Mouse (Mus musculus): ENCODE measurements around the gene Ubxn1. TPM values are rescaled to one million over a fixed set of nuclear protein-coding genes. Genes with fewer than 3 reads are reported as not detected.

Ubxn1 gene
- polyA plus RNA-seq, 1 experiment from 2014 or later = 167 TPM

- Histone ChIP-seq H3K27me3 (replicated peaks) (no peaks in the 10 kb centered on the region), H3K9me3 (no peaks in the 10 kb centered on the region), H3K4me1 (replicated peaks) (no peaks in the 10 kb centered on the region; the same call in 1 of the 2 replicates), H3K4me2 (replicated peaks) (no peak overlapping the region), H3K4me3 (replicated peaks) (no peak overlapping the region), H3K27ac (no peak overlapping the region), H3K36me3 (peaks cover 25% of the 10 kb centered on the region), H3K9ac (no peak overlapping the region)
- 89% methylated on average over 3 of the region's 3 CpGs for WGBS
- no peak for ATAC-seq
These were observed 47.7 kb downstream of the Ubxn1 start for GRCm38 (mm10) chr19:8919000-8919399.

DNA sequence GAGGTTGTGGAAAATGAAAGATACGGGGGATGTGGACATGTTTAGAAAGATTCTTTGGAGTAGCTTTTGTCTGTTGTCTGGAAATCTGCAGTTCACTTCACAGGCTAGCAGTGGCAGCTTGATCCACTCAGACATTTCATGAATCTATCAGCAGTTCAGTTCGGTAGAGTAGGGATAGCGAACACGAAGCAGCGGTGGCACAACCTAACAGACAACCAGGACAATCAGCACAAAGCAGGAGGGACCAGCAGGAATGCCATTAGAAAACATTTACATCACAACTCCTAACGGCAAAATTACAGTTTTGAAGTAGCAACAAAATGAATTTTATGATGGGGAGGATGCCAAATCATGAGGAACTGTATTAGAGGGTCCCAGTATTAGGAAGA, 48.4 kb downstream of the Ubxn1 start:
- no peak for ATAC-seq
- Histone ChIP-seq H3K27ac (peak overlapping the region; percentile 92), H3K4me1 (replicated peaks) (no peaks in the 10 kb centered on the region; the same call in 1 of the 2 replicates), H3K4me2 (replicated peaks) (peak overlapping the region; percentile 75), H3K36me3 (peaks cover 19% of the 10 kb centered on the region), H3K9ac (0 out of 2 replicates have a peak overlapping the region, but pooled peaks have one; percentile 85), H3K4me3 (replicated peaks) (no peak overlapping the region; the same call in 1 of the 2 replicates), H3K27me3 (replicated peaks) (no peaks in the 10 kb centered on the region), H3K9me3 (no peaks in the 10 kb centered on the region)
- WGBS = 65% methylated on average over 6 of the region's 6 CpGs

GRCm38 (mm10) chr19:8920073-8920736, 48.9 kb downstream of the Ubxn1 start, which contains the start of gene B3gat3:
B3gat3 (plus strand) TSS chr19:8920374.
- H3K9me3 ChIP-seq = no peaks in the 10 kb centered on the region
- peaks cover 15% of the 10 kb centered on the region for H3K36me3 ChIP-seq
- no peaks in the 10 kb centered on the region for H3K27me3 ChIP-seq (replicated peaks)
- WGBS = 2% methylated on average over 49 of the region's 50 CpGs
- ATAC-seq = peak; percentile 98
- H3K9ac ChIP-seq = peak within 1 kb of the TSS; percentile 85
- no peaks in the 10 kb centered on the region; the same call in 1 of the 2 replicates for H3K4me1 ChIP-seq (replicated peaks)
- peak within 1 kb of the TSS; percentile 87 for H3K4me3 ChIP-seq (replicated peaks)
- peak within 1 kb of the TSS; percentile 75 for H3K4me2 ChIP-seq (replicated peaks)
- peak within 1 kb of the TSS; percentile 92 for H3K27ac ChIP-seq

DNA sequence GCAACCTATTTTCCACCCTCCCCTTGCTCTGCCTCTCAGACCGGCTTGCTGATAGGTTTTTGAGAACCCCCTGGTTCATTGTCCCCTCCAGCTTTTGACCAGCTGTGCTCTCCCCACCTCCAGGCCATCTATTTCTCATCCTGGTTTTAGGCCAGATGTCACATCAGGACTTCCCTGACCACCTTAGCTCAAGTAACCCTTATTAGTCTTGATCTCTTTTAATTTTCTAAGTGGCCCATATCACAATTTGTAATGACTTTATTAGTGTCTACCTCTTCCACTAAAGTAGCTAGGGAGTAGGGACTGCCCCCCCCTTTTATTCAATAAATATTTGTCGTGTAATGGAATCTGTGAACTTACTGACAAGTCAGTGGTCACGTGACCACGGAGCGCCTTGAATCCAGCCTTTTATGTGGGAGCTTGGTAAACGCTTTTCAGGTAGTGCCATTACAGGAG, 49.6 kb downstream of the Ubxn1 start:
- WGBS = 1% methylated on average over 6 of the region's 6 CpGs
- peak; percentile 7 for ATAC-seq
- no peaks in the 10 kb centered on the region for H3K9me3 ChIP-seq
- H3K27me3 ChIP-seq (replicated peaks) = no peaks in the 10 kb centered on the region
- H3K9ac ChIP-seq = peak overlapping the region; percentile 85
- H3K4me3 ChIP-seq (replicated peaks) = peak overlapping the region; percentile 87
- peak overlapping the region; percentile 75 for H3K4me2 ChIP-seq (replicated peaks)
- H3K27ac ChIP-seq = peak overlapping the region; percentile 92
- peaks cover 13% of the 10 kb centered on the region for H3K36me3 ChIP-seq
- H3K4me1 ChIP-seq (replicated peaks) = no peaks in the 10 kb centered on the region; the same call in 1 of the 2 replicates

DNA sequence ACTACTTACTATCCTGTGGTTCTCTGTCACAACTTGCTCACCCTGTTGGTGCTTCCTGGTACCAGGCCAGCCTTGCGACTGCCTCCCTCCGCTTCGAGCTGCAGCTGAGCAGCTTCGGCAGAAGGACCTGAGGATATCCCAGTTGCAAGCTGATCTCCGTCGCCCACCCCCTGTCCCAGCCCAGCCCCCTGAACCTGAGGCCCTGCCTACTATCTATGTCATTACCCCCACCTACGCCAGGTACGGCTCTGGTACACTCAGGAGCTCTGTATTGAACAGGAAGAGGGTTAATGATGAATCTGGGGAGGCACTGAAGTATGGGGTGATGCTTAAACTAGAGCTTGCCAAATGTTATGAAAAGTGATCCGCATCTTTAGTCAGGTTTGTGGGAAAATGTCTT, 50.4 kb downstream of the Ubxn1 start:
- H3K4me3 ChIP-seq (replicated peaks) = 0 out of 2 replicates have a peak overlapping the region, but pooled peaks have one; percentile 87
- H3K36me3 ChIP-seq = 0 out of 2 replicates have a peak, but pooled peaks cover 7% of the 10 kb centered on the region
- no peaks in the 10 kb centered on the region for H3K27me3 ChIP-seq (replicated peaks)
- no peak for ATAC-seq
- H3K27ac ChIP-seq = no peak overlapping the region
- H3K9me3 ChIP-seq = no peaks in the 10 kb centered on the region
- 0 out of 2 replicates have a peak overlapping the region, but pooled peaks have one; percentile 34 for H3K9ac ChIP-seq
- WGBS = 75% methylated on average over 9 of the region's 9 CpGs
- peak overlapping the region; percentile 75 for H3K4me2 ChIP-seq (replicated peaks)
- no peaks in the 10 kb centered on the region; the same call in 1 of the 2 replicates for H3K4me1 ChIP-seq (replicated peaks)

Other genes starting within 250 kb of the Ubxn1 start
- 0.64 and 1.1 TPM in 2 replicates for gene Chrm1, start 207.7 kb upstream of the Ubxn1 start, polyA plus RNA-seq (2015; fragmentation: Nextera tagmentation; extraction: Ambion mirVana)
- gene Slc3a2, start 148.1 kb upstream of the Ubxn1 start, polyA plus RNA-seq (2015; fragmentation: Nextera tagmentation; extraction: Ambion mirVana) = 161 and 163 TPM in 2 replicates
- gene Wdr74, start 135.7 kb upstream of the Ubxn1 start, polyA plus RNA-seq (2015; fragmentation: Nextera tagmentation; extraction: Ambion mirVana) = 77.3 and 88.5 TPM in 2 replicates
- 1.8 TPM in 2 replicates for gene 1700092M07Rik, start 130.8 kb upstream of the Ubxn1 start, polyA plus RNA-seq (2015; fragmentation: Nextera tagmentation; extraction: Ambion mirVana)
- gene Stx5a, start 130.1 kb upstream of the Ubxn1 start, polyA plus RNA-seq (2015; fragmentation: Nextera tagmentation; extraction: Ambion mirVana) = 119 and 121 TPM in 2 replicates
- 143 and 146 TPM in 2 replicates for gene Nxf1, start 114.4 kb upstream of the Ubxn1 start, polyA plus RNA-seq (2015; fragmentation: Nextera tagmentation; extraction: Ambion mirVana)
- gene Tmem223, start 100.5 kb upstream of the Ubxn1 start, polyA plus RNA-seq (2015; fragmentation: Nextera tagmentation; extraction: Ambion mirVana) = 164 and 177 TPM in 2 replicates
- 90.4 and 102 TPM in 2 replicates for gene Tmem179b, start 97.0 kb upstream of the Ubxn1 start, polyA plus RNA-seq (2015; fragmentation: Nextera tagmentation; extraction: Ambion mirVana)
- gene Taf6l, start 85.1 kb upstream of the Ubxn1 start, polyA plus RNA-seq (2015; fragmentation: Nextera tagmentation; extraction: Ambion mirVana) = 25.2 and 26.9 TPM in 2 replicates
- 137 and 147 TPM in 2 replicates for gene Polr2g, start 72.9 kb upstream of the Ubxn1 start, polyA plus RNA-seq (2015; fragmentation: Nextera tagmentation; extraction: Ambion mirVana)
- 4.0 and 4.6 TPM in 2 replicates for gene Zbtb3, start 68.9 kb upstream of the Ubxn1 start, polyA plus RNA-seq (2015; fragmentation: Nextera tagmentation; extraction: Ambion mirVana)
- 48.2 and 49.3 TPM in 2 replicates for gene Ttc9c, start 52.2 kb upstream of the Ubxn1 start, polyA plus RNA-seq (2015; fragmentation: Nextera tagmentation; extraction: Ambion mirVana)
- 5.1 and 5.4 TPM in 2 replicates for gene Hnrnpul2, start 51.5 kb upstream of the Ubxn1 start, polyA plus RNA-seq (2015; fragmentation: Nextera tagmentation; extraction: Ambion mirVana)
- gene AC129217.1, start 41.7 kb upstream of the Ubxn1 start, polyA plus RNA-seq (2015; fragmentation: Nextera tagmentation; extraction: Ambion mirVana) = not detected in 2 replicates
- 40.6 and 48.3 TPM in 2 replicates for gene Bscl2, start 34.0 kb upstream of the Ubxn1 start, polyA plus RNA-seq (2015; fragmentation: Nextera tagmentation; extraction: Ambion mirVana)
- 16.0 and 17.3 TPM in 2 replicates for gene Gng3, start 32.3 kb upstream of the Ubxn1 start, polyA plus RNA-seq (2015; fragmentation: Nextera tagmentation; extraction: Ambion mirVana)
- 1.6 and 2.0 TPM in 2 replicates for gene Lrrn4cl, start 20.7 kb upstream of the Ubxn1 start, polyA plus RNA-seq (2015; fragmentation: Nextera tagmentation; extraction: Ambion mirVana)
- 62.7 and 63.9 TPM in 2 replicates for gene Uqcc3, start 9.4 kb downstream of the Ubxn1 start, polyA plus RNA-seq (2015; fragmentation: Nextera tagmentation; extraction: Ambion mirVana)
- 72.5 and 95.3 TPM in 2 replicates for gene Lbhd1, start 12.2 kb downstream of the Ubxn1 start, polyA plus RNA-seq (2015; fragmentation: Nextera tagmentation; extraction: Ambion mirVana)
- gene Gm49403, start 12.4 kb downstream of the Ubxn1 start, polyA plus RNA-seq (2015; fragmentation: Nextera tagmentation; extraction: Ambion mirVana) = not detected in 2 replicates
- 86.5 and 95.2 TPM in 2 replicates for gene 1810009A15Rik, start 17.4 kb downstream of the Ubxn1 start, polyA plus RNA-seq (2015; fragmentation: Nextera tagmentation; extraction: Ambion mirVana)
- gene Gm49416, start 17.4 kb downstream of the Ubxn1 start, polyA plus RNA-seq (2015; fragmentation: Nextera tagmentation; extraction: Ambion mirVana) = not detected in 2 replicates
- gene Ints5, start 21.5 kb downstream of the Ubxn1 start, polyA plus RNA-seq (2015; fragmentation: Nextera tagmentation; extraction: Ambion mirVana) = 40.0 and 41.5 TPM in 2 replicates
- 92.6 and 93.3 TPM in 2 replicates for gene Ganab, start 26.6 kb downstream of the Ubxn1 start, polyA plus RNA-seq (2015; fragmentation: Nextera tagmentation; extraction: Ambion mirVana)
- 40.0 and 44.7 TPM in 2 replicates for gene B3gat3, start 48.9 kb downstream of the Ubxn1 start, polyA plus RNA-seq (2015; fragmentation: Nextera tagmentation; extraction: Ambion mirVana)
- gene Rom1, start 57.9 kb downstream of the Ubxn1 start, polyA plus RNA-seq (2015; fragmentation: Nextera tagmentation; extraction: Ambion mirVana) = 2.7 and 3.3 TPM in 2 replicates
- gene Eml3, start 58.1 kb downstream of the Ubxn1 start, polyA plus RNA-seq (2015; fragmentation: Nextera tagmentation; extraction: Ambion mirVana) = 24.2 and 28.4 TPM in 2 replicates
- gene Mta2, start 70.4 kb downstream of the Ubxn1 start, polyA plus RNA-seq (2015; fragmentation: Nextera tagmentation; extraction: Ambion mirVana) = 130 and 139 TPM in 2 replicates
- gene Tut1, start 82.4 kb downstream of the Ubxn1 start, polyA plus RNA-seq (2015; fragmentation: Nextera tagmentation; extraction: Ambion mirVana) = 29.7 and 30.4 TPM in 2 replicates
- 436 and 453 TPM in 2 replicates for gene Eef1g, start 95.5 kb downstream of the Ubxn1 start, polyA plus RNA-seq (2015; fragmentation: Nextera tagmentation; extraction: Ambion mirVana)
- 22.4 and 25.0 TPM in 2 replicates for gene Ahnak, start 117.8 kb downstream of the Ubxn1 start, polyA plus RNA-seq (2015; fragmentation: Nextera tagmentation; extraction: Ambion mirVana)
- gene Scgb1a1, start 216.5 kb downstream of the Ubxn1 start, polyA plus RNA-seq (2015; fragmentation: Nextera tagmentation; extraction: Ambion mirVana) = not detected in 2 replicates